Mouse (Mus musculus) CH12.LX (cell line): ENCODE results near the gene Gsto2. TPM values are rescaled to one million over a fixed set of nuclear protein-coding genes. Genes with fewer than 3 reads are reported as not detected.

Experiments
- DNase-seq: peaks from one replicate; pipeline ENCODE4 v3.0.0-alpha.2; 2013; ENCODE audit errors: extremely low read depth
- H3K27ac ChIP-seq: 2 replicates; pipeline ENCODE4 v1.5.1; 2012; ENCODE audit warnings: low read depth, mild to moderate bottlenecking, control low read depth, moderate library complexity; ENCODE audit not compliant: insufficient read depth
- H3K27me3 ChIP-seq: replicated peaks from 2 replicates; pipeline ENCODE3; 2012; ENCODE audit warnings: inconsistent platforms
- H3K36me3 ChIP-seq, 2 experiments: replicated peaks in 1 of 2; 2 replicates each; pipeline versions ENCODE3 to v1.6.1; 2012; ENCODE audit warnings: inconsistent platforms in 1 of 2, low read length in 1 of 2, mild to moderate bottlenecking in 1 of 2, mixed read lengths in 1 of 2, moderate library complexity in 1 of 2; ENCODE audit not compliant: control insufficient read depth in 1 of 2, insufficient read depth in 1 of 2
- H3K4me1 ChIP-seq, 2 experiments: 2 replicates each; pipeline ENCODE4 v1.6.1; 2012; ENCODE audit warnings: inconsistent platforms in 1 of 2, moderate library complexity in 1 of 2; ENCODE audit not compliant: insufficient read depth in 2 of 2, control insufficient read depth in 1 of 2
- H3K4me2 ChIP-seq: 2 replicates; pipeline ENCODE4 v1.6.1; 2012; ENCODE audit warnings: low read depth, mild to moderate bottlenecking, control low read depth; ENCODE audit not compliant: poor library complexity, insufficient read depth, severe bottlenecking
- H3K4me3 ChIP-seq, 3 experiments: fragments of 150-350 bp in 1 of 3; sonication (generic) in 1 of 3; replicated peaks in 1 of 3; 2 replicates each; pipeline versions ENCODE3 to v1.5.1; 2011 to 2012; ENCODE audit warnings: low read depth in 2 of 3, low read length in 2 of 3, mild to moderate bottlenecking in 2 of 3, moderate library complexity in 2 of 3, control low read depth in 1 of 3, improper control_type of control experiment in 1 of 3, inconsistent platforms in 1 of 3, mixed read lengths in 1 of 3; ENCODE audit not compliant: poor library complexity in 1 of 3
- H3K79me2 ChIP-seq: replicated peaks from 2 replicates; pipeline ENCODE4 v1.6.1; 2012; ENCODE audit warnings: mild to moderate bottlenecking, moderate library complexity; ENCODE audit not compliant: control insufficient read depth, poor library complexity, insufficient read depth, severe bottlenecking; ENCODE audit errors: extremely low read depth
- H3K9ac ChIP-seq: 2 replicates; pipeline ENCODE4 v1.6.1; 2012; ENCODE audit warnings: low read depth, mild to moderate bottlenecking, control low read depth, moderate library complexity; ENCODE audit not compliant: insufficient read depth
- H3K9me3 ChIP-seq: replicated peaks from 2 replicates; pipeline ENCODE3; 2012; ENCODE audit warnings: low read length, inconsistent platforms, mixed read lengths
- BHLHE40 ChIP-seq: IDR thresholded peaks from 2 replicates; pipeline ENCODE4 v1.6.1; 2011; ENCODE audit warnings: mild to moderate bottlenecking, low read depth, low read length, improper control_type of control experiment
- CHD1 ChIP-seq: IDR thresholded peaks from 2 replicates; pipeline ENCODE4 v1.6.1; 2012; ENCODE audit warnings: low read depth, low read length, improper control_type of control experiment, inconsistent platforms
- CHD2 ChIP-seq: IDR thresholded peaks from 2 replicates; pipeline ENCODE4 v1.6.1; 2011; ENCODE audit warnings: low read length, improper control_type of control experiment
- E2F4 ChIP-seq: IDR thresholded peaks from 2 replicates; pipeline ENCODE4 v1.6.1; 2011; ENCODE audit warnings: low read depth, low read length, improper control_type of control experiment; ENCODE audit not compliant: insufficient replicate concordance
- ELF1 ChIP-seq: IDR thresholded peaks from 2 replicates; pipeline ENCODE4 v1.6.1; 2014; ENCODE audit warnings: low read depth, mild to moderate bottlenecking, inconsistent platforms, low read length, improper control_type of control experiment
- EP300 ChIP-seq: IDR thresholded peaks from 2 replicates; pipeline ENCODE4 v1.6.1; 2011; ENCODE audit warnings: low read length, improper control_type of control experiment
- ETS1 ChIP-seq: conservative IDR thresholded peaks from 2 replicates; pipeline ENCODE4 v1.6.1; 2012; ENCODE audit warnings: low read depth, mild to moderate bottlenecking, inconsistent platforms, low read length, improper control_type of control experiment, moderate library complexity
- IRF4 ChIP-seq: IDR thresholded peaks from 2 replicates; pipeline ENCODE4 v1.6.1; 2014; ENCODE audit warnings: low read depth, mild to moderate bottlenecking, inconsistent platforms, low read length, improper control_type of control experiment
- KAT2A ChIP-seq: IDR thresholded peaks from 2 replicates; pipeline ENCODE4 v1.6.1; 2012; ENCODE audit warnings: low read length, improper control_type of control experiment, inconsistent platforms; ENCODE audit not compliant: insufficient replicate concordance
- MAX ChIP-seq: IDR thresholded peaks from 2 replicates; pipeline ENCODE4 v1.6.1; 2011; ENCODE audit warnings: low read length, improper control_type of control experiment
- MAZ ChIP-seq: IDR thresholded peaks from 2 replicates; pipeline ENCODE4 v1.6.1; 2012; ENCODE audit warnings: low read depth, mild to moderate bottlenecking, inconsistent platforms, low read length, improper control_type of control experiment, moderate library complexity
- MXI1 ChIP-seq: IDR thresholded peaks from 2 replicates; pipeline ENCODE4 v1.6.1; 2011; ENCODE audit warnings: mild to moderate bottlenecking, low read depth, low read length, improper control_type of control experiment
- NELFE ChIP-seq: IDR thresholded peaks from 2 replicates; pipeline ENCODE4 v1.6.1; 2011; ENCODE audit warnings: low read depth, low read length, improper control_type of control experiment
- NRF1 ChIP-seq: IDR thresholded peaks from 2 replicates; pipeline ENCODE4 v1.6.1; 2014; ENCODE audit warnings: low read depth, mild to moderate bottlenecking, inconsistent platforms, low read length, improper control_type of control experiment, moderate library complexity
- SIN3A ChIP-seq: IDR thresholded peaks from 2 replicates; pipeline ENCODE4 v1.6.1; 2012; ENCODE audit warnings: low read length, improper control_type of control experiment, inconsistent platforms
- SMC3 ChIP-seq: IDR thresholded peaks from 2 replicates; pipeline ENCODE4 v1.6.1; 2011; ENCODE audit warnings: low read depth, low read length, improper control_type of control experiment
- TBP ChIP-seq: conservative IDR thresholded peaks from 2 replicates; pipeline ENCODE4 v1.6.1; 2011; ENCODE audit warnings: low read depth, low read length, improper control_type of control experiment
- USF1 ChIP-seq: IDR thresholded peaks from 2 replicates; pipeline ENCODE4 v1.6.1; 2014; ENCODE audit warnings: low read depth, mild to moderate bottlenecking, inconsistent platforms, low read length, improper control_type of control experiment
- ZNF384 ChIP-seq: IDR thresholded peaks from 2 replicates; pipeline ENCODE4 v1.6.1; 2012; ENCODE audit warnings: low read depth, low read length, improper control_type of control experiment, inconsistent platforms
- dilution Hi-C: fragments of 300-500 bp; cut with MboI; formaldehyde crosslinking; loops from 2 replicates; pipeline ENCODE4 v1.14.3; 2020; ENCODE audit warnings: low sequenced_read_pairs; ENCODE audit not compliant: extremely low pct_unique_long_range_greater_than_20kb, extremely low pct_ligation_motif_present
- in situ Hi-C: fragments of 300-500 bp; cut with MboI; formaldehyde crosslinking; loops from 3 replicates; pipeline ENCODE4 v1.14.3; 2019; ENCODE audit warnings: low sequenced_read_pairs, low pct_ligation_motif_present, low pct_unique_long_range_greater_than_20kb, mixed read lengths
- polyA plus RNA-seq: library from polyadenylated mRNA; unstranded; fragments of >175 nt; gene quantifications from 2 replicates; pipeline ENCODE4 v1.2.1, GENCODE M21; 2012; ENCODE audit warnings: low read depth; ENCODE audit not compliant: insufficient read length
- total RNA-seq, 2 experiments: library from RNA; depleted of rRNA; stranded (reverse); fragments of 300-350 nt in 1 of 2; fragments of >200 nt in 1 of 2; gene quantifications; 2 replicates each; pipeline ENCODE4 v1.2.3; 2012 to 2014

Gene Gsto2
- total and polyA plus RNA-seq, 3 experiments: 0.49 to 1.4 (median 1.3) TPM

DNA sequence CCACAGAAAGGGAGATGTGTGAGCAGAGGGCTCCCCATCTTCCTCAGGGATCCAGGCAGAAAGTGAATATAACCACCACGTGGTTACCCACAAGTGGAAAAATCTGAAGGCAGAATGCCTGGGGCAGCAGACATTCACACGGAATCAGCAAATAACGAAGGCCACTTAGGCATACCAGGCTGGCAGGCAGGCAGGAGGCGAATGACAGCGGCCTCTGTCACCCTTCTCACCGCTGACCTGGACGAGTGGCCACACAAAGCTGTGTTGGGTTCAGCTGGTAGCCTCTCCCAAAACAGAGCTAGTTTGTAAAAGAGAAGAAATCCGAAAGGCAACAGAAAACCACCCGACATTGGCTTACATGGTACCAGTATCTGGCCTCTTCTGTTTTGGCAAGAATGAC is 52.7 kb downstream of the Gsto2 start:
- H3K4me2 ChIP-seq: peak overlapping the region; percentile 91
- peak overlapping the region; percentile 79 for H3K9ac ChIP-seq
- DNase-seq: no peak
- H3K27ac ChIP-seq: no peak overlapping the region
- H3K4me1 ChIP-seq: peaks cover 14 to 47% of the 10 kb centered on the region in 2 experiments
- in situ Hi-C loops: no loop called here
- peaks cover 16% of the 10 kb centered on the region; the same call in 1 of the 2 replicates for H3K79me2 ChIP-seq
- peak overlapping the region; percentile 97 to 99 (median 97) for H3K4me3 ChIP-seq
- no peaks in the 10 kb centered on the region for H3K27me3 ChIP-seq
- TF ChIP-seq IRF4 (no peak), KAT2A (no peak), ZNF384 (no peak), MAX (no peak), USF1 (no peak), CHD2 (no peak)
- peaks cover 0 to 30% of the 10 kb centered on the region in 2 experiments for H3K36me3 ChIP-seq
- H3K9me3 ChIP-seq: no peaks in the 10 kb centered on the region
- dilution Hi-C loops: no loop called here

DNA sequence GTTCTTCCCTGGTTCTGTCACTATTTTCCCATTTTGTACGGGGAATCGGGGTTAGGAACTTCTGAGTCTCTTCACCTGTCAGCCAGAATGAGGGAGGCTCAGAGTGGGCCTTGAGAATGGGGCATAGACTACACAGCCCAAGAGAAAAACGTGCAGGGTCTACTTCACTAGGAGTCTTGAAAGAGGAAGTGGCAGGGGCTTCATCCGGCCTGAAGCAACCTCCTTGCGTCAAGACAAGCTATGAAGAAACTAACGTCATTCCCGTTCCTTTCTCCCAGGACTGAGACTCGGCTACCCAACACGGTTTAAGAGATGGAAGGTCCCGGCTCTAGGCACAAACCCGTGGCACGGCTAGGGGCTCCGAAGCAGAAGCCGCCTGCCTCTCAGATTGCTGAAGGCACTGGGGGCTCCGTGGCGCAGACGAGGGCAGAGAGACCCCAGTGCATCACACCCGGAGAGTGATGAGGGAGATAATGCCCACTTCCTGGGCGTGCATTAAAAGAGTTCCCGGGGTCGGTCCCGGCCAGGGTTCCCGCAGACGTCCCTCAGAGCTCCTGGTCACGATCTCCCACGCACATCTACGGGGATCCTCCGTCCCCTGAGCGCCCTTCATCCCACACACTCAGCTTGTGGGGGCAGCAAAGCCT is 53.2 kb downstream of the Gsto2 start:
- H3K79me2 ChIP-seq: peaks cover 16% of the 10 kb centered on the region; the same call in 1 of the 2 replicates
- dilution Hi-C loops (no loop called here), in situ Hi-C loops (no loop called here)
- H3K4me2 ChIP-seq: peak overlapping the region; percentile 91
- peak overlapping the region; percentile 97 to 99 (median 97) for H3K4me3 ChIP-seq
- peaks cover 0 to 26% of the 10 kb centered on the region in 2 experiments for H3K36me3 ChIP-seq
- peak overlapping the region; percentile 79 for H3K9ac ChIP-seq
- H3K9me3 ChIP-seq: no peaks in the 10 kb centered on the region
- H3K4me1 ChIP-seq: peaks cover 14 to 43% of the 10 kb centered on the region in 2 experiments
- TF ChIP-seq NRF1: no peak
- TF ChIP-seq ELF1: peak; percentile 42; the same call in 1 of the 2 replicates
- TF ChIP-seq E2F4: no peak
- TF ChIP-seq BHLHE40: peak; percentile 79
- peak; percentile 36; the same call in 1 of the 2 replicates for TF ChIP-seq MAX
- TF ChIP-seq MXI1: peak; percentile 51; the same call in 1 of the 2 replicates
- peak; percentile 51; the same call in 1 of the 2 replicates for TF ChIP-seq SIN3A
- 0 out of 2 replicates have a peak, but pooled peaks have one; percentile 11 for TF ChIP-seq ETS1
- 0 out of 2 replicates have a peak, but pooled peaks have one; percentile 22 for TF ChIP-seq TBP
- TF ChIP-seq EP300: 0 out of 2 replicates have a peak, but pooled peaks have one; percentile 18
- 0 out of 2 replicates have a peak, but pooled peaks have one; percentile 30 for TF ChIP-seq NELFE
- no peak for TF ChIP-seq MAZ
- TF ChIP-seq CHD1: no peak
- no peak for TF ChIP-seq SMC3
- no peaks in the 10 kb centered on the region for H3K27me3 ChIP-seq
- peak overlapping the region; percentile 48 for H3K27ac ChIP-seq
- DNase-seq: peak; percentile 63
